Mouse (Mus musculus) G1E (cell line): ENCODE results near the gene Camkmt.

ENCODE experiments used
- CTCF ChIP-seq: IDR thresholded peaks from 2 replicates; pipeline ENCODE4 v1.5.1; 2012; ENCODE audit warnings: low read depth, low read length, inconsistent platforms, mixed read lengths
- GATA1 ChIP-seq: IDR thresholded peaks from 2 replicates; pipeline ENCODE4 v1.6.1; 2012; ENCODE audit warnings: borderline replicate concordance, low read length, inconsistent platforms, mixed read lengths
- TAL1 ChIP-seq: conservative IDR thresholded peaks from 2 replicates; pipeline ENCODE4 v1.6.1; 2012; ENCODE audit warnings: low read depth, low read length, inconsistent platforms, mixed read lengths

- TF ChIP-seq CTCF (no peak), GATA1 (no peak), TAL1 (no peak)
Measured at GRCm38 (mm10) chr17:85342471-85342870, 252.1 kb downstream of the Camkmt start.
